Mouse (Mus musculus): ENCODE measurements around the gene Acp4. TPM values are rescaled to one million over a fixed set of nuclear protein-coding genes. Genes with fewer than 3 reads are reported as not detected.

Gene Acp4
- total RNA-seq (2023): not detected

GRCm38 (mm10) chr7:44257278-44257677 is at the start of gene Acp4:
Gene Acp4 (minus strand): TSS chr7:44257378.

GRCm38 (mm10) chr7:44306516-44307240 is 49.5 kb upstream of the Acp4 start, which contains the start of gene Clec11a:
Gene Clec11a (minus strand): TSS chr7:44306902.

GRCm38 (mm10) chr7:44261147-44261546 is 4.0 kb upstream of the Acp4 start, which contains the start of gene Gm15517:
Gene Gm15517 (plus strand): TSS chr7:44261447.

GRCm38 (mm10) chr7:44246055-44246983 is 10.9 kb downstream of the Acp4 start, which contains the start of the genes 1700028J19Rik and 2410002F23Rik:
Gene 1700028J19Rik (minus strand): TSS chr7:44246695.
Gene 2410002F23Rik (plus strand): TSS chr7:44246722.

GRCm38 (mm10) chr7:44235909-44236308 is 21.3 kb downstream of the Acp4 start, which contains the start of gene Gm36864:
Gene Gm36864 (plus strand): TSS chr7:44236177.

GRCm38 (mm10) chr7:44225076-44225475 is 32.1 kb downstream of the Acp4 start, which contains the start of gene Klk1:
Gene Klk1 (plus strand): TSS chr7:44225360.

GRCm38 (mm10) chr7:44215645-44216044 is 41.5 kb downstream of the Acp4 start, which contains the start of gene Klk1b5:
Gene Klk1b5 (plus strand): TSS chr7:44215945.

GRCm38 (mm10) chr7:44207135-44207534 is 50.0 kb downstream of the Acp4 start, which contains the start of gene Klk1b4:
Gene Klk1b4 (plus strand): TSS chr7:44207435.

Other genes starting within 250 kb of the Acp4 start
- gene Klk1b26, start 245.2 kb downstream of the Acp4 start, total RNA-seq (2023): not detected
- gene Klk1b27, start 205.1 kb downstream of the Acp4 start, total RNA-seq (2023): not detected
- not detected for gene Klk1b21, start 155.1 kb downstream of the Acp4 start, total RNA-seq (2023)
- gene Klk1b22, start 144.7 kb downstream of the Acp4 start, total RNA-seq (2023): not detected
- gene Klk1b16, start 120.6 kb downstream of the Acp4 start, total RNA-seq (2023): not detected
- gene Klk1b24, start 69.1 kb downstream of the Acp4 start, total RNA-seq (2023): not detected
- not detected for gene Klk1b3, start 59.2 kb downstream of the Acp4 start, total RNA-seq (2023)
- not detected for gene Klk1b4, start 49.9 kb downstream of the Acp4 start, total RNA-seq (2023)
- not detected for gene Klk1b5, start 41.4 kb downstream of the Acp4 start, total RNA-seq (2023)
- gene Klk1, start 32.0 kb downstream of the Acp4 start, total RNA-seq (2023): not detected
- gene Gm36864, start 21.2 kb downstream of the Acp4 start, total RNA-seq (2023): not detected
- gene 1700028J19Rik, start 10.7 kb downstream of the Acp4 start, total RNA-seq (2023): 3.6 TPM
- 184 TPM for gene 2410002F23Rik, start 10.7 kb downstream of the Acp4 start, total RNA-seq (2023)
- not detected for gene Gm15517, start 4.1 kb upstream of the Acp4 start, total RNA-seq (2023)
- 1.5 TPM for gene Clec11a, start 49.5 kb upstream of the Acp4 start, total RNA-seq (2023)
- gene Shank1, start 52.9 kb upstream of the Acp4 start, total RNA-seq (2023): 1.8 TPM
- 0.83 TPM for gene Syt3, start 126.7 kb upstream of the Acp4 start, total RNA-seq (2023)
- not detected for gene 1700008O03Rik, start 128.4 kb upstream of the Acp4 start, total RNA-seq (2023)
- not detected for gene Lrrc4b, start 171.6 kb upstream of the Acp4 start, total RNA-seq (2023)
- gene Aspdh, start 208.0 kb upstream of the Acp4 start, total RNA-seq (2023): not detected
- 62.3 TPM for gene Josd2, start 210.6 kb upstream of the Acp4 start, total RNA-seq (2023)
- 84.1 TPM for gene Emc10, start 239.2 kb upstream of the Acp4 start, total RNA-seq (2023)
- gene Fam71e1, start 239.2 kb upstream of the Acp4 start, total RNA-seq (2023): 6.6 TPM

Measured in CD4-positive naive resting alpha-beta T cell, adult 57 days (primary cell).